Mouse (Mus musculus) brain, embryonic 14.5 days (tissue): ENCODE results near the gene Cxcr6.

ENCODE experiments used
- CTCF ChIP-seq: fragments of 200-500 bp; IDR thresholded peaks from 2 replicates; pipeline ENCODE4 v1.5.1; 2012; ENCODE audit warnings: inconsistent platforms, mild to moderate bottlenecking, moderate library complexity, borderline replicate concordance; ENCODE audit not compliant: insufficient read depth, insufficient read length; ENCODE audit errors: extremely low read depth
- POLR2A ChIP-seq: fragments of 200-500 bp; IDR thresholded peaks from 2 replicates; pipeline ENCODE4 v1.6.1; 2012; ENCODE audit warnings: mild to moderate bottlenecking, inconsistent platforms, borderline replicate concordance; ENCODE audit not compliant: poor library complexity, insufficient read depth, insufficient read length, severe bottlenecking; ENCODE audit errors: extremely low read depth

DNA sequence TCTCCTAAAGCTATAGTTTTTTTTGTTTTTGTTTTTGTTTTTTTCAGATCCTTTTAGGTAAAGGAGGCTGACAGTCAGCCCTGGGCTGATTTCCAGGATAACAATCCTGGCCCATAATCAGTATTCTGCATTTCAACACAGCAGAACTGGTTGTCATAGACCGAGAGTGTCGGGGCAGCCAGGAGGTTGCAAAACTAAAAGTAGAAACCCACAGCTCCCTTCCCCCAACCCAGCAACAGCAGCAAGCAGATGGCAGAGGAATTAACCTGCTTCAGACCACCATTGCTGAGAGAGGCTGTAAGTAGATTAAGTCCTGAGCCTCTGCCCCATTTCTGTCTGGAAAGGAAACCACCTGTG lies 44.4 kb downstream of the Cxcr6 start:
- no peak for TF ChIP-seq CTCF
- TF ChIP-seq POLR2A = no peak
